In the genomic region with DNA sequence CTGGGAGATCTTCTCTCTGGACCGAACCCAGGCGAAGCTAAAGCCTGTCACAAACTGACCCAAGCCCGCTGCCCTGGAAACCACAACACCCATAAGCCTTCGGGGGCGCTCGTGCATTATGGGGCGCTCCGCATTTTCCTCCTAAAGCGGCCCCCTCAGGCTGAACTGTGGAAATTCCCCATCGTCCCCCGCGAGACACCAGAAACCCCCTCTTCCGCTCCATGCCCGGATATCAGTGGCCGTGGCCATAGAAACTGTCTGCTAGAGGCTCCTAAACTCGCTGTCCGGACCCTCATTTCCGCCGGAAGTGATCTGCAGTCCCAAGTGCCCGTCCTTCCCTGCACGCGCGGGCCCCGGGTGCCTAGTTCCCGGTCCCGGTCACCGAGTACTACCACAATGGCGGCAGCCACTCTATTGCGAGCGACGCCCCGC, we compare ENCODE assay signal across 7 mouse cellular contexts. TPM values are rescaled to one million over a fixed set of nuclear protein-coding genes. Genes with fewer than 3 reads are reported as not detected.
A peak's percentile ranks its signal among the peaks of the same experiment; 100 is the strongest.
DNase-seq lines count a peak whose midpoint lies in the region; ATAC-seq lines count a peak whose summit lies in the region.

A gene (plus strand): TSS at position 310 of the 432 bp plus-strand sequence.

- H3K4me2 ChIP-seq in embryonic facial prominence, embryonic 12.5 days (replicated peaks): peak within 1 kb of the TSS; percentile 86
- peak within 1 kb of the TSS; percentile 83 for H3K4me2 ChIP-seq in limb, embryonic 13.5 days (replicated peaks)
- peak within 1 kb of the TSS; percentile 82 for H3K4me2 ChIP-seq in midbrain, embryonic 16.5 days (ENCODE audit: low read length)

- H3K4me1 ChIP-seq in embryonic facial prominence, embryonic 12.5 days: peaks cover 10% of the 10 kb centered on the region; the same call in 1 of the 2 replicates
- H3K4me1 ChIP-seq in limb, embryonic 13.5 days: peaks cover 18% of the 10 kb centered on the region
- H3K4me1 ChIP-seq in midbrain, embryonic 16.5 days (ENCODE audit: control insufficient read depth, insufficient read depth, low read length): peaks cover 15% of the 10 kb centered on the region

- no peaks in the 10 kb centered on the region for H3K9me3 ChIP-seq in embryonic facial prominence, embryonic 12.5 days
- H3K9me3 ChIP-seq in limb, embryonic 13.5 days: no peaks in the 10 kb centered on the region
- H3K9me3 ChIP-seq in midbrain, embryonic 16.5 days (replicated peaks; ENCODE audit: control insufficient read depth, low read length, poor library complexity, severe bottlenecking): no peaks in the 10 kb centered on the region

- peak; percentile 89 for ATAC-seq in embryonic facial prominence, embryonic 12.5 days (ENCODE audit: insufficient number of reproducible peaks, insufficient read depth, low FRiP score, low TSS enrichment)
- ATAC-seq in limb, embryonic 13.5 days (ENCODE audit: low FRiP score, low read depth): peak; percentile 94
- ATAC-seq in midbrain, embryonic 16.5 days: peak; percentile 95

- H3K4me3 ChIP-seq in embryonic facial prominence, embryonic 12.5 days: peak within 1 kb of the TSS; percentile 77
- peak within 1 kb of the TSS; percentile 56 for H3K4me3 ChIP-seq in limb, embryonic 13.5 days
- peak within 1 kb of the TSS; percentile 62 for H3K4me3 ChIP-seq in midbrain, embryonic 16.5 days (ENCODE audit: low read depth, low read length)

- H3K27ac ChIP-seq in embryonic facial prominence, embryonic 12.5 days: peak within 1 kb of the TSS; percentile 65
- peak within 1 kb of the TSS; percentile 75 for H3K27ac ChIP-seq in limb, embryonic 13.5 days
- H3K27ac ChIP-seq in midbrain, embryonic 16.5 days (ENCODE audit: low read length): peak within 1 kb of the TSS; percentile 48

- WGBS in embryonic facial prominence, embryonic 12.5 days: under 1% methylated on average over 32 of the region's 32 CpGs
- under 1% methylated on average over 32 of the region's 32 CpGs for WGBS in limb, embryonic 13.5 days
- WGBS in midbrain, embryonic 16.5 days: under 1% methylated on average over 32 of the region's 32 CpGs

- DNase-seq in adrenal gland, postnatal 25 days: peak; percentile 93
- peak; percentile 95 to 99 for DNase-seq in heart, adult 18-20 months
- DNase-seq in kidney, adult 8-10 months: peak; percentile 97 to 98
- DNase-seq in spleen, postnatal 10 days (ENCODE audit: low spot score in 2 of 2): peak; percentile 80 to 92

- no peaks in the 10 kb centered on the region for H3K27me3 ChIP-seq in embryonic facial prominence, embryonic 12.5 days
- H3K27me3 ChIP-seq in limb, embryonic 13.5 days: no peaks in the 10 kb centered on the region
- no peaks in the 10 kb centered on the region for H3K27me3 ChIP-seq in midbrain, embryonic 16.5 days (ENCODE audit: control insufficient read depth, insufficient read depth, low read depth, low read length)

- peaks cover 27% of the 10 kb centered on the region for H3K36me3 ChIP-seq in embryonic facial prominence, embryonic 12.5 days
- peaks cover 32% of the 10 kb centered on the region for H3K36me3 ChIP-seq in limb, embryonic 13.5 days
- H3K36me3 ChIP-seq in midbrain, embryonic 16.5 days (ENCODE audit: control insufficient read depth, insufficient read depth, low read length): peaks cover 11% of the 10 kb centered on the region

- H3K9ac ChIP-seq in embryonic facial prominence, embryonic 12.5 days: peak within 1 kb of the TSS; percentile 68
- peak within 1 kb of the TSS; percentile 81 for H3K9ac ChIP-seq in limb, embryonic 13.5 days
- peak within 1 kb of the TSS; percentile 74 for H3K9ac ChIP-seq in midbrain, embryonic 16.5 days (ENCODE audit: low read depth, low read length)

RNA-seq across cellular contexts. Expression of the gene that starts here (rescaled TPM):
- total RNA-seq in adrenal gland, postnatal 25 days (2021): 180 and 191 TPM in 2 replicates
- polyA plus RNA-seq in embryonic facial prominence, embryonic 12.5 days (2016; fragmentation: Nextera tagmentation; extraction: Ambion mirVana): 138 and 141 TPM in 2 replicates
- 100 to 1,000 TPM; 286 to 355 TPM for total RNA-seq in heart, adult 18-20 months (2021)
- polyA plus RNA-seq in limb, embryonic 13.5 days (2015; fragmentation: Nextera tagmentation; extraction: Ambion mirVana): 135 and 137 TPM in 2 replicates
- polyA plus RNA-seq in midbrain, embryonic 16.5 days (2015; fragmentation: Nextera tagmentation; extraction: Ambion mirVana): 121 and 127 TPM in 2 replicates

Comparison
In these comparisons a context has a peak if more than half of its experiments do, and no peak if none do; other contexts are left out.
1. Peak in every context shown above with its lines: DNase-seq, ATAC-seq, H3K4me3 ChIP-seq and H3K27ac ChIP-seq.